Mouse (Mus musculus) E14TG2a.4 (cell line): Measurements from ENCODE around the gene Ubald2.

Experiments
- CTCF ChIP-seq: conservative IDR thresholded peaks from 2 replicates; pipeline ENCODE4 v1.5.1; 2014; ENCODE audit warnings: low read length
- NANOG ChIP-seq: IDR thresholded peaks from 2 replicates; pipeline ENCODE4 v1.6.1; 2014; ENCODE audit warnings: borderline replicate concordance, low read length, mixed read lengths

- TF ChIP-seq CTCF (no peak), NANOG (no peak)
Observed at GRCm38 (mm10) chr11:116484261-116484660, 50.4 kb downstream of the Ubald2 start.
